Mouse (Mus musculus): ENCODE results near the gene Pdcd4. TPM values are rescaled to one million over a fixed set of nuclear protein-coding genes. Genes with fewer than 3 reads are reported as not detected.
"Not testable (repeated sequence)": the region's sequence is repeated elsewhere in the genome, so short reads cannot be mapped to it uniquely, and the experiment has no call there.

The Pdcd4 gene
- total RNA-seq, 2 experiments from 2014 or later: 92.7 to 103 TPM

- intact Hi-C loops (cut with DNase I): loop anchor here (5.0 kb wide), 1 partner anchor 42 kb away; no protein-coding TSS in a partner anchor
- no peak for DNase-seq (ENCODE audit: extremely low spot score in 1 of 2, low spot score in 2 of 2)
Measured at GRCm38 (mm10) chr19:53894538-53895121, 2.6 kb downstream of the Pdcd4 start.

- no peak for DNase-seq (ENCODE audit: extremely low spot score in 1 of 2, low spot score in 2 of 2)
- intact Hi-C loops (cut with DNase I): loop anchor here (5.0 kb wide), 1 partner anchor 46 kb away; no protein-coding TSS in a partner anchor
Measured at GRCm38 (mm10) chr19:53898046-53898445, 6.0 kb downstream of the Pdcd4 start.

GRCm38 (mm10) chr19:53898498-53898897 lies 6.5 kb downstream of the Pdcd4 start:
- intact Hi-C loops (cut with DNase I): loop anchor here (5.0 kb wide), 1 partner anchor 46 kb away; no protein-coding TSS in a partner anchor

GRCm38 (mm10) chr19:53898970-53899900 lies 7.2 kb downstream of the Pdcd4 start:
- DNase-seq (ENCODE audit: extremely low spot score in 1 of 2, low spot score in 2 of 2): no peak
- intact Hi-C loops (cut with DNase I): loop anchor here (5.0 kb wide), 1 partner anchor 47 kb away; no protein-coding TSS in a partner anchor

More at GRCm38 (mm10) chr19:53898498-53898897, 6.5 kb downstream of the Pdcd4 start:
- DNase-seq (ENCODE audit: extremely low spot score in 1 of 2, low spot score in 2 of 2): no peak

- intact Hi-C loops (cut with DNase I): loop anchor here (5.0 to 10.0 kb wide), 3 partner anchors 48 to 255 kb away; no protein-coding TSS in a partner anchor
- no peak for DNase-seq (ENCODE audit: extremely low spot score in 1 of 2, low spot score in 2 of 2)
Measured at GRCm38 (mm10) chr19:53899941-53900610, 8.0 kb downstream of the Pdcd4 start.

GRCm38 (mm10) chr19:53901931-53902738 lies 10.1 kb downstream of the Pdcd4 start:
- DNase-seq (ENCODE audit: extremely low spot score in 1 of 2, low spot score in 2 of 2): no peak
- intact Hi-C loops (cut with DNase I): loop anchor here (10.0 kb wide), 2 partner anchors 137 to 257 kb away; no protein-coding TSS in a partner anchor

GRCm38 (mm10) chr19:53902739-53903487 lies 10.9 kb downstream of the Pdcd4 start:
- DNase-seq (ENCODE audit: extremely low spot score in 1 of 2, low spot score in 2 of 2): peak; percentile 95 to 98
- intact Hi-C loops (cut with DNase I): loop anchor here (10.0 kb wide), 2 partner anchors 138 to 258 kb away; no protein-coding TSS in a partner anchor

- intact Hi-C loops (cut with DNase I): loop anchor here (10.0 kb wide), 2 partner anchors 139 to 259 kb away; no protein-coding TSS in a partner anchor
- DNase-seq (ENCODE audit: extremely low spot score in 1 of 2, low spot score in 2 of 2): peak in 1 of 2 experiments; percentile 80
Measured at GRCm38 (mm10) chr19:53903507-53904321, 11.7 kb downstream of the Pdcd4 start.

- no peak for DNase-seq (ENCODE audit: extremely low spot score in 1 of 2, low spot score in 2 of 2)
- intact Hi-C loops (cut with DNase I): loop anchor here (10.0 kb wide), 2 partner anchors 140 to 260 kb away; no protein-coding TSS in a partner anchor
Measured at GRCm38 (mm10) chr19:53904833-53905480, 12.9 kb downstream of the Pdcd4 start.

GRCm38 (mm10) chr19:53906033-53906702 lies 14.1 kb downstream of the Pdcd4 start:
- intact Hi-C loops (cut with DNase I): loop anchor here (10.0 kb wide), 2 partner anchors 141 to 261 kb away; no protein-coding TSS in a partner anchor
- no peak for DNase-seq (ENCODE audit: extremely low spot score in 1 of 2, low spot score in 2 of 2)

- not testable (repeated sequence) for DNase-seq (ENCODE audit: extremely low spot score in 1 of 2, low spot score in 2 of 2)
- intact Hi-C loops (cut with DNase I): loop anchor here (10.0 kb wide), 2 partner anchors 142 to 262 kb away; no protein-coding TSS in a partner anchor
Measured at GRCm38 (mm10) chr19:53906703-53907070, 14.7 kb downstream of the Pdcd4 start.

GRCm38 (mm10) chr19:53914950-53915349 lies 22.9 kb downstream of the Pdcd4 start:
- intact Hi-C loops (cut with DNase I): no loop called here
- no peak for DNase-seq (ENCODE audit: extremely low spot score in 1 of 2, low spot score in 2 of 2)

GRCm38 (mm10) chr19:53919541-53919940 lies 27.5 kb downstream of the Pdcd4 start:
- no peak for DNase-seq (ENCODE audit: extremely low spot score in 1 of 2, low spot score in 2 of 2)
- intact Hi-C loops (cut with DNase I): no loop called here

- intact Hi-C loops (cut with DNase I): loop anchor here (10.0 kb wide), 1 partner anchor 1283 kb away; no protein-coding TSS in a partner anchor
Measured at GRCm38 (mm10) chr19:53921996-53922395, 30.0 kb downstream of the Pdcd4 start.

GRCm38 (mm10) chr19:53925338-53925751 lies 33.3 kb downstream of the Pdcd4 start:
- intact Hi-C loops (cut with DNase I): loop anchor here (5.0 to 10.0 kb wide), 3 partner anchors 158 to 1279 kb away; no protein-coding TSS in a partner anchor

More at GRCm38 (mm10) chr19:53921996-53922395, 30.0 kb downstream of the Pdcd4 start:
- DNase-seq (ENCODE audit: extremely low spot score in 1 of 2, low spot score in 2 of 2): not testable (repeated sequence)

More at GRCm38 (mm10) chr19:53925338-53925751, 33.3 kb downstream of the Pdcd4 start:
- peak in 1 of 2 experiments; percentile 40 for DNase-seq (ENCODE audit: extremely low spot score in 1 of 2, low spot score in 2 of 2)

Data from left cerebral cortex, postnatal 10 days (tissue).